Mouse (Mus musculus) Muller cell, postnatal 12 days (primary cell): Measurements from ENCODE around the gene Sgca.

Experiments
- DNase-seq: peaks from one replicate; pipeline ENCODE4 v3.0.0-alpha.2; 2015; ENCODE audit errors: inconsistent ontology term

The Sgca gene

GRCm38 (mm10) chr11:94913302-94914090 is 62.6 kb downstream of the Sgca start:
- peak; percentile 87 for DNase-seq
